Mouse (Mus musculus) layer of hippocampus, postnatal 36 days (tissue): ENCODE measurements around the gene Ctsl. TPM values are rescaled to one million over a fixed set of nuclear protein-coding genes. Genes with fewer than 3 reads are reported as not detected.
A peak's percentile ranks its signal among the peaks of the same experiment; 100 is the strongest.

Experiments used
- DNase-seq, 2 experiments: peaks; one replicate each; pipeline ENCODE4 v3.0.0; 2022
- total RNA-seq, 2 experiments: library from RNA; stranded (reverse); gene quantifications; 2 replicates each; pipeline ENCODE4 v1.2.3; 2021

Gene Ctsl
- total RNA-seq, 2 experiments from 2014 or later: 108 to 112 TPM

- peak; percentile 84 to 86 for DNase-seq
These were observed 58.4 kb downstream of the Ctsl start, which contains the start of gene Aaed1 for GRCm38 (mm10) chr13:64312024-64312915. Gene Aaed1, minus strand, starts transcription at chr13:64312710.

DNA sequence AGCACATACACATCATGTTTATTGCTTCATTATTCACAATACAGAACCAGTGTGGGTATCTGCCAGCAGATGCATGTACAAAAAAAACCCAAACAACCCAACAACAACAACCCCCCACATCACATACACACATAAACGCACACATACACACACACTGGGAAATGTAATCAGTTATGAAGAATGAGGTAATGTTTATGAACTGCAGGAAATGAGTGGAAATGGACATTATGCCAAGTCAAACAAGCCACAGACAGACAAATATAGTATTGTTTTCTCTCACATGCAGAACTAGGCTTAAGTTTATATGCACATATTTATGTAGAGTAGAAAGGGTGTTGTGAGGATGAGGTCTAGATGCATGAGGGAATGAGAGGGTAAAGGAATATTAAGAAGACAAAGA, 59.4 kb downstream of the Ctsl start:
- no peak for DNase-seq

GRCm38 (mm10) chr13:64310585-64310984, 60.1 kb downstream of the Ctsl start:
- DNase-seq: no peak

- no peak for DNase-seq
These were observed 60.8 kb downstream of the Ctsl start for GRCm38 (mm10) chr13:64309842-64310241.

Other genes starting within 250 kb of the Ctsl start
- gene Slc35d2, start 241.5 kb downstream of the Ctsl start, total RNA-seq: under 1 TPM; 0.43 to 0.55 TPM
- gene Zfp367, start 217.7 kb downstream of the Ctsl start, total RNA-seq: 10 to 100 TPM; 12.1 to 16.5 TPM
- gene Habp4, start 209.1 kb downstream of the Ctsl start, total RNA-seq: 100 to 1,000 TPM; 143 to 146 TPM
- gene Cdc14b, start 95.6 kb downstream of the Ctsl start, total RNA-seq: 10 to 100 TPM in 1 of 2 experiments, 1 to 10 TPM in 1; 8.8 to 10.2 TPM
- 10 to 100 TPM; 16.6 to 19.7 TPM for gene Aaed1, start 58.2 kb downstream of the Ctsl start, total RNA-seq
- 10 to 100 TPM in 1 of 2 experiments, 1 to 10 TPM in 1; 9.7 to 12.6 TPM for gene Cdk20, start 61.4 kb upstream of the Ctsl start, total RNA-seq
- not detected for gene Fam240b, start 126.9 kb upstream of the Ctsl start, total RNA-seq